Mouse (Mus musculus) adrenal gland, adult (tissue): Measurements from ENCODE around the gene Thrap3.
A peak's percentile ranks its signal among the peaks of the same experiment; 100 is the strongest.

Experiments
- DNase-seq, 2 experiments: peaks; one replicate each; pipeline ENCODE4 v3.0.0; 2022 to 2023; ENCODE audit warnings: low spot score in 1 of 2; ENCODE audit not compliant: inconsistent age in 2 of 2

Thrap3 gene

GRCm38 (mm10) chr4:126202303-126203181 is at the start of gene Thrap3:
Gene Thrap3, minus strand, starts transcription at chr4:126202760.
- peak; percentile 100 for DNase-seq

- DNase-seq, result peak in 1 of 2 experiments; percentile 67
These were observed 49.2 kb upstream of the Thrap3 start for GRCm38 (mm10) chr4:126251655-126252254.

- DNase-seq, result no peak
These were observed 48.1 kb upstream of the Thrap3 start for GRCm38 (mm10) chr4:126250659-126251058.

GRCm38 (mm10) chr4:126248261-126248868 is 45.8 kb upstream of the Thrap3 start:
- no peak for DNase-seq

GRCm38 (mm10) chr4:126246202-126246889 is 43.8 kb upstream of the Thrap3 start:
- DNase-seq, result no peak

- no peak for DNase-seq
These were observed 40.0 kb upstream of the Thrap3 start for GRCm38 (mm10) chr4:126242510-126242909.

GRCm38 (mm10) chr4:126241956-126242355 is 39.4 kb upstream of the Thrap3 start:
- DNase-seq, result no peak

- DNase-seq, result no peak
These were observed 37.4 kb upstream of the Thrap3 start for GRCm38 (mm10) chr4:126239862-126240475.

- peak in 1 of 2 experiments; percentile 44 for DNase-seq
These were observed 35.2 kb upstream of the Thrap3 start for GRCm38 (mm10) chr4:126237721-126238242.

- no peak for DNase-seq
These were observed 34.1 kb upstream of the Thrap3 start for GRCm38 (mm10) chr4:126236467-126237280.

GRCm38 (mm10) chr4:126235191-126235590 is 32.6 kb upstream of the Thrap3 start:
- DNase-seq, result no peak

GRCm38 (mm10) chr4:126234496-126235175 is 32.1 kb upstream of the Thrap3 start:
- peak in 1 of 2 experiments; percentile 44 for DNase-seq

- DNase-seq, result no peak
These were observed 31.2 kb upstream of the Thrap3 start for GRCm38 (mm10) chr4:126233676-126234308.

GRCm38 (mm10) chr4:126229900-126230299 is 27.3 kb upstream of the Thrap3 start:
- DNase-seq, result no peak

- DNase-seq, result peak in 1 of 2 experiments; percentile 42
These were observed 25.6 kb upstream of the Thrap3 start for GRCm38 (mm10) chr4:126228144-126228543.

GRCm38 (mm10) chr4:126227077-126227761 is 24.7 kb upstream of the Thrap3 start:
- peak; percentile 91 to 98 for DNase-seq

GRCm38 (mm10) chr4:126226640-126227039 is 24.1 kb upstream of the Thrap3 start:
- DNase-seq, result no peak

- DNase-seq, result no peak
These were observed 20.1 kb upstream of the Thrap3 start for GRCm38 (mm10) chr4:126222631-126223030.
